Mouse (Mus musculus) intestine, embryonic 15.5 days (tissue): ENCODE data around the gene Sytl2. TPM values are rescaled to one million over a fixed set of nuclear protein-coding genes. Genes with fewer than 3 reads are reported as not detected.

Experiments used
- ATAC-seq: fragments of 200-750 bp; cut with Nextera tagmentation; 2 replicates; pipeline ENCODE4 v1.8.0; 2017; ENCODE audit warnings: moderate TSS enrichment, moderate library complexity
- H3K27ac ChIP-seq: fragments of 300-500 bp; sonication (generic); 2 replicates; pipeline ENCODE4 v1.5.1; 2015; ENCODE audit warnings: mild to moderate bottlenecking, inconsistent platforms
- H3K27me3 ChIP-seq: fragments of 300-500 bp; sonication (generic); replicated peaks from 2 replicates; pipeline ENCODE4 v1.6.1; 2015; ENCODE audit warnings: inconsistent platforms
- H3K36me3 ChIP-seq: fragments of 300-500 bp; sonication (generic); 2 replicates; pipeline ENCODE4 v1.6.1; 2015; ENCODE audit warnings: inconsistent platforms
- H3K4me1 ChIP-seq: fragments of 300-500 bp; sonication (generic); replicated peaks from 2 replicates; pipeline ENCODE4 v1.6.1; 2015; ENCODE audit warnings: inconsistent platforms
- H3K4me2 ChIP-seq: fragments of 300-500 bp; sonication (generic); replicated peaks from 2 replicates; pipeline ENCODE4 v1.6.1; 2015; ENCODE audit warnings: mild to moderate bottlenecking, inconsistent platforms
- H3K4me3 ChIP-seq: fragments of 300-500 bp; sonication (generic); replicated peaks from 2 replicates; pipeline ENCODE4 v1.5.1; 2015; ENCODE audit warnings: inconsistent platforms
- H3K9ac ChIP-seq: fragments of 300-500 bp; sonication (generic); 2 replicates; pipeline ENCODE4 v1.6.1; 2015; ENCODE audit warnings: inconsistent platforms
- H3K9me3 ChIP-seq: fragments of 300-500 bp; sonication (generic); 2 replicates; pipeline ENCODE4 v1.6.1; 2016; ENCODE audit warnings: inconsistent platforms
- WGBS: fragments of 180-500 bp; shearing (Covaris S2); methylation state at CpG from one replicate; pipeline ENCODE4 v1.1.7; 2015; 5-methylcytosine and 5-hydroxymethylcytosine counted together
- polyA plus RNA-seq: library from polyadenylated mRNA; unstranded; fragments of >200 nt; fragmentation: Nextera tagmentation; extraction: Ambion mirVana; gene quantifications from 2 replicates; pipeline ENCODE4 v1.2.1, GENCODE M21; 2015

Gene Sytl2
- polyA plus RNA-seq, 1 experiment from 2014 or later: 9.4 TPM

GRCm38 (mm10) chr7:90280878-90281277 lies 21.2 kb upstream of the Sytl2 start:
- no peak overlapping the region for H3K27ac ChIP-seq
- H3K9me3 ChIP-seq: no peaks in the 10 kb centered on the region
- H3K9ac ChIP-seq: no peak overlapping the region
- no peaks in the 10 kb centered on the region for H3K36me3 ChIP-seq
- no peaks in the 10 kb centered on the region for H3K4me1 ChIP-seq
- H3K4me2 ChIP-seq: no peak overlapping the region
- 62% methylated on average over 8 of the region's 8 CpGs for WGBS
- ATAC-seq: no peak
- H3K4me3 ChIP-seq: no peak overlapping the region
- no peaks in the 10 kb centered on the region for H3K27me3 ChIP-seq

- Histone ChIP-seq H3K27me3 (no peaks in the 10 kb centered on the region), H3K4me1 (no peaks in the 10 kb centered on the region), H3K4me2 (no peak overlapping the region), H3K36me3 (no peaks in the 10 kb centered on the region), H3K4me3 (no peak overlapping the region), H3K9ac (no peak overlapping the region), H3K27ac (no peak overlapping the region), H3K9me3 (no peaks in the 10 kb centered on the region)
- no peak for ATAC-seq
- 74% methylated on average over 11 of the region's 11 CpGs for WGBS
These were observed 20.1 kb upstream of the Sytl2 start for GRCm38 (mm10) chr7:90281759-90282546.

- no peak overlapping the region for H3K27ac ChIP-seq
- 91% methylated on average over 1 of the region's 1 CpGs for WGBS
- no peaks in the 10 kb centered on the region for H3K36me3 ChIP-seq
These were observed 19.3 kb upstream of the Sytl2 start for GRCm38 (mm10) chr7:90282786-90283185.

GRCm38 (mm10) chr7:90284793-90285192 lies 17.3 kb upstream of the Sytl2 start:
- WGBS: 31% methylated on average over 7 of the region's 7 CpGs
- H3K36me3 ChIP-seq: no peaks in the 10 kb centered on the region
- no peak overlapping the region for H3K4me3 ChIP-seq
- peak overlapping the region; percentile 27 for H3K4me2 ChIP-seq
- H3K4me1 ChIP-seq: no peaks in the 10 kb centered on the region
- peak; percentile 73 for ATAC-seq
- H3K27me3 ChIP-seq: no peaks in the 10 kb centered on the region
- H3K27ac ChIP-seq: no peak overlapping the region
- H3K9me3 ChIP-seq: no peaks in the 10 kb centered on the region
- no peak overlapping the region for H3K9ac ChIP-seq

More at GRCm38 (mm10) chr7:90282786-90283185, 19.3 kb upstream of the Sytl2 start:
- Histone ChIP-seq H3K27me3 (no peaks in the 10 kb centered on the region), H3K4me2 (no peak overlapping the region), H3K9ac (no peak overlapping the region), H3K9me3 (no peaks in the 10 kb centered on the region), H3K4me1 (no peaks in the 10 kb centered on the region), H3K4me3 (no peak overlapping the region)
- ATAC-seq: no peak

- no peak overlapping the region for H3K4me3 ChIP-seq
- H3K9me3 ChIP-seq: no peaks in the 10 kb centered on the region
- H3K27me3 ChIP-seq: no peaks in the 10 kb centered on the region
- ATAC-seq: no peak
- no peak overlapping the region for H3K4me2 ChIP-seq
- H3K27ac ChIP-seq: no peak overlapping the region
- H3K9ac ChIP-seq: no peak overlapping the region
- no peaks in the 10 kb centered on the region for H3K36me3 ChIP-seq
- 86% methylated on average over 6 of the region's 6 CpGs for WGBS
- H3K4me1 ChIP-seq: no peaks in the 10 kb centered on the region
These were observed 10.2 kb upstream of the Sytl2 start for GRCm38 (mm10) chr7:90291885-90292284.

- WGBS: 4% methylated on average over 27 of the region's 27 CpGs
- H3K36me3 ChIP-seq: no peaks in the 10 kb centered on the region
- no peaks in the 10 kb centered on the region for H3K9me3 ChIP-seq
- H3K27me3 ChIP-seq: peaks cover 2% of the 10 kb centered on the region; the same call in 1 of the 2 replicates
- peak; percentile 54 for ATAC-seq
- no peak overlapping the region for H3K27ac ChIP-seq
- H3K9ac ChIP-seq: peak overlapping the region; percentile 59
- H3K4me3 ChIP-seq: peak overlapping the region; percentile 65
- no peaks in the 10 kb centered on the region for H3K4me1 ChIP-seq
- peak overlapping the region; percentile 96 for H3K4me2 ChIP-seq
These were observed 848 bp downstream of the Sytl2 start for GRCm38 (mm10) chr7:90302647-90303552.

GRCm38 (mm10) chr7:90306079-90306478 lies 4.0 kb downstream of the Sytl2 start:
- Histone ChIP-seq H3K4me2 (no peak overlapping the region), H3K9ac (no peak overlapping the region), H3K9me3 (no peaks in the 10 kb centered on the region), H3K4me1 (no peaks in the 10 kb centered on the region), H3K36me3 (no peaks in the 10 kb centered on the region), H3K27me3 (no peaks in the 10 kb centered on the region; the same call in 1 of the 2 replicates), H3K4me3 (no peak overlapping the region), H3K27ac (no peak overlapping the region)
- ATAC-seq: no peak
- 29% methylated on average over 3 of the region's 3 CpGs for WGBS

GRCm38 (mm10) chr7:90306968-90307367 lies 4.9 kb downstream of the Sytl2 start:
- H3K9me3 ChIP-seq: no peaks in the 10 kb centered on the region
- H3K9ac ChIP-seq: no peak overlapping the region
- no peak overlapping the region for H3K4me3 ChIP-seq
- no peak overlapping the region for H3K27ac ChIP-seq
- no peaks in the 10 kb centered on the region; the same call in 1 of the 2 replicates for H3K27me3 ChIP-seq
- H3K4me1 ChIP-seq: no peaks in the 10 kb centered on the region
- no peak overlapping the region for H3K4me2 ChIP-seq
- 79% methylated on average over 1 of the region's 1 CpGs for WGBS
- no peak for ATAC-seq
- H3K36me3 ChIP-seq: no peaks in the 10 kb centered on the region

GRCm38 (mm10) chr7:90308003-90308402 lies 6.0 kb downstream of the Sytl2 start:
- Histone ChIP-seq H3K36me3 (no peaks in the 10 kb centered on the region), H3K4me2 (no peak overlapping the region), H3K4me3 (no peak overlapping the region), H3K9ac (no peak overlapping the region), H3K9me3 (no peaks in the 10 kb centered on the region), H3K27ac (no peak overlapping the region), H3K27me3 (no peaks in the 10 kb centered on the region; the same call in 1 of the 2 replicates), H3K4me1 (no peaks in the 10 kb centered on the region)
- WGBS: 58% methylated on average over 6 of the region's 6 CpGs
- ATAC-seq: no peak

- H3K4me2 ChIP-seq: no peak overlapping the region
- no peak overlapping the region for H3K9ac ChIP-seq
- H3K27ac ChIP-seq: no peak overlapping the region
- no peaks in the 10 kb centered on the region for H3K9me3 ChIP-seq
- WGBS: 47% methylated on average over 7 of the region's 7 CpGs
- no peaks in the 10 kb centered on the region for H3K4me1 ChIP-seq
- ATAC-seq: no peak
- no peaks in the 10 kb centered on the region for H3K27me3 ChIP-seq
- no peak overlapping the region for H3K4me3 ChIP-seq
- no peaks in the 10 kb centered on the region for H3K36me3 ChIP-seq
These were observed 10.3 kb downstream of the Sytl2 start for GRCm38 (mm10) chr7:90312151-90312883.

GRCm38 (mm10) chr7:90313421-90313820 lies 11.4 kb downstream of the Sytl2 start:
- H3K4me1 ChIP-seq: no peaks in the 10 kb centered on the region
- no peaks in the 10 kb centered on the region for H3K36me3 ChIP-seq
- H3K27me3 ChIP-seq: no peaks in the 10 kb centered on the region
- H3K27ac ChIP-seq: no peak overlapping the region
- no peak overlapping the region for H3K4me3 ChIP-seq
- no peak for ATAC-seq
- no peak overlapping the region for H3K9ac ChIP-seq
- WGBS: 66% methylated on average over 3 of the region's 3 CpGs
- no peaks in the 10 kb centered on the region for H3K9me3 ChIP-seq
- H3K4me2 ChIP-seq: no peak overlapping the region

GRCm38 (mm10) chr7:90316823-90317222 lies 14.8 kb downstream of the Sytl2 start:
- Histone ChIP-seq H3K4me3 (no peak overlapping the region), H3K9me3 (no peaks in the 10 kb centered on the region), H3K4me2 (no peak overlapping the region), H3K27me3 (no peaks in the 10 kb centered on the region), H3K27ac (no peak overlapping the region), H3K36me3 (no peaks in the 10 kb centered on the region), H3K4me1 (no peaks in the 10 kb centered on the region), H3K9ac (no peak overlapping the region)
- WGBS: 82% methylated on average over 2 of the region's 2 CpGs
- no peak for ATAC-seq
